In the genomic region with DNA sequence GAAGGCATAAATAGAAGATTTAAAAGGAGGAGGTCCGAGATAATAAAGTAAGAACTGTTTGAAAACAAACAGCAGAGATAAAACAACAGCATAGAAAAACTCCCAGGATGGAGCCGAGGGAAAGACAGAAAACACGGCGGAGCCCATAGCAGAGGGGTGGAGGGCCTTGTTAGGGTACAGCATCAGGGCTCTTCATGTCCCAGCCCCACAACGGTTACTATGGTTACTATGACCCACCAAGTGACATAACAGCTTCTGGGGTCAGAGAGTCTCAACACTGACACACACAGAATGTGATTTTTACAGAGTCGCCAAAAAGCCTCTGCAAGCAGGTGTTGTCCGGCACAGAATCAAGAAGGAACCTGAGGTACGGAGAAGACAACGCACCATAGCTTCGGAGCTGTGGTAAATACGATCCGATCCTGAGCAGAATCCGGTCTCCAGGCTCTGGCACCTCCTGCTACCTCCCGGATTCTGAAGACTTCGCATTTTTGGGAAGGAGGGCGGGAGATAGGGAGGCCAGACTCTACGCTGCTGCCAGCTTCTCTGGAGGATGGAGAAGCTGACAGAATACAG, we compare ENCODE assay signal across 8 mouse cellular contexts. TPM values are rescaled to one million over a fixed set of nuclear protein-coding genes. Genes with fewer than 3 reads are reported as not detected.
DNase-seq lines count a peak whose midpoint lies in the region; ATAC-seq and TF ChIP-seq lines count a peak whose summit lies in the region.

No protein-coding gene starts in this region.

- peaks cover 11% of the 10 kb centered on the region for H3K9me3 ChIP-seq in erythroblast, embryonic 14.5 days (ENCODE audit: control insufficient read depth, low read length)
- peaks cover 7% of the 10 kb centered on the region; the same call in 1 of the 2 replicates for H3K9me3 ChIP-seq in hindbrain, embryonic 10.5 days
- H3K9me3 ChIP-seq in limb, embryonic 11.5 days (ENCODE audit: control insufficient read depth, low read length): no peaks in the 10 kb centered on the region
- H3K9me3 ChIP-seq in midbrain, embryonic 16.5 days (replicated peaks; ENCODE audit: control insufficient read depth, low read length, poor library complexity, severe bottlenecking): no peaks in the 10 kb centered on the region

- no peak for TF ChIP-seq POLR2A in lung, adult 2 months (IDR thresholded peaks at IDR 0.05; ENCODE audit: borderline replicate concordance, extremely low read depth, low read depth, low read length)

- 2% methylated on average over 17 of the region's 17 CpGs for WGBS in lung, adult 2 months
- under 1% methylated on average over 17 of the region's 17 CpGs for WGBS in hindbrain, embryonic 10.5 days
- under 1% methylated on average over 17 of the region's 17 CpGs for WGBS in limb, embryonic 11.5 days
- WGBS in midbrain, embryonic 16.5 days: under 1% methylated on average over 17 of the region's 17 CpGs

- H3K36me3 ChIP-seq in erythroblast, embryonic 14.5 days (ENCODE audit: control insufficient read depth): no peaks in the 10 kb centered on the region
- no peaks in the 10 kb centered on the region for H3K36me3 ChIP-seq in hindbrain, embryonic 10.5 days
- H3K36me3 ChIP-seq in limb, embryonic 11.5 days (ENCODE audit: control insufficient read depth, insufficient read depth, low read length): no peaks in the 10 kb centered on the region
- H3K36me3 ChIP-seq in midbrain, embryonic 16.5 days (ENCODE audit: control insufficient read depth, insufficient read depth, low read length): no peaks in the 10 kb centered on the region

- DNase-seq in lung, adult 2 months: peak; percentile 20
- no peak for DNase-seq in lung, postnatal 14 days
- DNase-seq in hindbrain, embryonic 10.5 days (ENCODE audit: low spot score): peak; percentile 90
- DNase-seq in limb, embryonic 11.5 days (ENCODE audit: low spot score): peak; percentile 83
- DNase-seq in testis, postnatal 14 days (ENCODE audit: low spot score): peak; percentile 72

- H3K4me3 ChIP-seq in lung, adult 2 months (replicated peaks; ENCODE audit: extremely low read depth, low read depth, low read length): peak overlapping the region; percentile 2
- peak overlapping the region; percentile 45 for H3K4me3 ChIP-seq in brown adipose tissue, adult 24 weeks (ENCODE audit: insufficient read depth, low read depth, low read length)
- peak overlapping the region; percentile 62 for H3K4me3 ChIP-seq in erythroblast, embryonic 14.5 days (replicated peaks)
- H3K4me3 ChIP-seq in hindbrain, embryonic 10.5 days: peak overlapping the region; percentile 49
- peak overlapping the region; percentile 19 for H3K4me3 ChIP-seq in limb, embryonic 11.5 days (ENCODE audit: low read depth, low read length)
- peak overlapping the region; percentile 33 for H3K4me3 ChIP-seq in midbrain, embryonic 16.5 days (ENCODE audit: low read depth, low read length)

- no peak overlapping the region for H3K9ac ChIP-seq in limb, embryonic 11.5 days (ENCODE audit: low read length)
- peak overlapping the region; percentile 47; the same call in 1 of the 2 replicates for H3K9ac ChIP-seq in midbrain, embryonic 16.5 days (ENCODE audit: low read depth, low read length)

- H3K27ac ChIP-seq in brown adipose tissue, adult 24 weeks (replicated peaks; ENCODE audit: low read depth, low read length): no peak overlapping the region
- peak overlapping the region; percentile 13 for H3K27ac ChIP-seq in hindbrain, embryonic 10.5 days
- H3K27ac ChIP-seq in limb, embryonic 11.5 days (replicated peaks; ENCODE audit: low read depth, low read length): no peak overlapping the region
- H3K27ac ChIP-seq in midbrain, embryonic 16.5 days (ENCODE audit: low read length): no peak overlapping the region

- ATAC-seq in limb, embryonic 11.5 days (ENCODE audit: insufficient number of reproducible peaks, low FRiP score, low TSS enrichment, low read depth): 0 out of 2 replicates have a peak, but pooled peaks have one; percentile 35
- peak; percentile 91 for ATAC-seq in midbrain, embryonic 16.5 days

- TF ChIP-seq CTCF in lung, adult 2 months (IDR thresholded peaks at IDR 0.05; ENCODE audit: insufficient read depth, low read length): no peak

- no peaks in the 10 kb centered on the region for H3K4me1 ChIP-seq in lung, adult 2 months (ENCODE audit: control insufficient read depth, insufficient read depth, low read length)
- H3K4me1 ChIP-seq in brown adipose tissue, adult 24 weeks (ENCODE audit: control insufficient read depth, insufficient read depth, insufficient read length, low read length): no peaks in the 10 kb centered on the region
- peaks cover 20% of the 10 kb centered on the region for H3K4me1 ChIP-seq in erythroblast, embryonic 14.5 days (ENCODE audit: control insufficient read depth)
- peaks cover 12% of the 10 kb centered on the region; the same call in 1 of the 2 replicates for H3K4me1 ChIP-seq in hindbrain, embryonic 10.5 days (replicated peaks)
- no peaks in the 10 kb centered on the region for H3K4me1 ChIP-seq in limb, embryonic 11.5 days (ENCODE audit: control insufficient read depth, insufficient read depth, low read length)
- H3K4me1 ChIP-seq in midbrain, embryonic 16.5 days (ENCODE audit: control insufficient read depth, insufficient read depth, low read length): peaks cover 2% of the 10 kb centered on the region; the same call in 1 of the 2 replicates

- H3K27me3 ChIP-seq in erythroblast, embryonic 14.5 days (ENCODE audit: control insufficient read depth): peaks cover 19% of the 10 kb centered on the region
- H3K27me3 ChIP-seq in hindbrain, embryonic 10.5 days (ENCODE audit: insufficient read depth, poor library complexity, severe bottlenecking): no peaks in the 10 kb centered on the region
- H3K27me3 ChIP-seq in limb, embryonic 11.5 days (ENCODE audit: control insufficient read depth, insufficient read depth, low read length): no peaks in the 10 kb centered on the region
- no peaks in the 10 kb centered on the region for H3K27me3 ChIP-seq in midbrain, embryonic 16.5 days (ENCODE audit: control insufficient read depth, insufficient read depth, low read depth, low read length)

- peak overlapping the region; percentile 53 for H3K4me2 ChIP-seq in limb, embryonic 11.5 days (ENCODE audit: low read depth, severe bottlenecking)
- H3K4me2 ChIP-seq in midbrain, embryonic 16.5 days (ENCODE audit: low read length): peak overlapping the region; percentile 73

RNA-seq across cellular contexts. Expression of gene Idnk, which starts 9.1 kb away (rescaled TPM):
- 17.0 and 24.5 TPM in 2 replicates for polyA plus RNA-seq in lung, adult 2 months (2012; rRNA removed)
- polyA plus RNA-seq in brown adipose tissue, adult 24 weeks (2012; ENCODE audit: insufficient read depth, insufficient read length, missing spikeins): 35.6 and 46.5 TPM in 2 replicates
- polyA plus RNA-seq in erythroblast, embryonic 14.5 days (2012): 0.40 and 1.2 TPM in 2 replicates
- 57.1 and 66.7 TPM in 2 replicates for polyA plus RNA-seq in hindbrain, embryonic 10.5 days (2016; fragmentation: Nextera tagmentation; extraction: Ambion mirVana)
- 39.4 and 42.1 TPM in 2 replicates for polyA plus RNA-seq in limb, embryonic 11.5 days (2014; fragmentation: Nextera tagmentation; extraction: Ambion mirVana)
- 54.3 and 60.7 TPM in 2 replicates for polyA plus RNA-seq in midbrain, embryonic 16.5 days (2015; fragmentation: Nextera tagmentation; extraction: Ambion mirVana)

RNA-seq across cellular contexts. Expression of gene Hnrnpa0, which starts 20.0 kb away (rescaled TPM):
- polyA plus RNA-seq in lung, adult 2 months (2012; rRNA removed): 57.5 and 84.1 TPM in 2 replicates
- polyA plus RNA-seq in brown adipose tissue, adult 24 weeks (2012; ENCODE audit: insufficient read depth, insufficient read length, missing spikeins): 31.9 and 46.9 TPM in 2 replicates
- 38.2 and 43.0 TPM in 2 replicates for polyA plus RNA-seq in erythroblast, embryonic 14.5 days (2012)
- polyA plus RNA-seq in hindbrain, embryonic 10.5 days (2016; fragmentation: Nextera tagmentation; extraction: Ambion mirVana): 41.4 and 46.1 TPM in 2 replicates
- 50.6 and 54.5 TPM in 2 replicates for polyA plus RNA-seq in limb, embryonic 11.5 days (2014; fragmentation: Nextera tagmentation; extraction: Ambion mirVana)
- 42.9 and 46.5 TPM in 2 replicates for polyA plus RNA-seq in midbrain, embryonic 16.5 days (2015; fragmentation: Nextera tagmentation; extraction: Ambion mirVana)

RNA-seq across cellular contexts. Expression of gene Klhl3, which starts 35.0 kb away (rescaled TPM):
- 1.8 TPM in 2 replicates for polyA plus RNA-seq in lung, adult 2 months (2012; rRNA removed)
- 0.20 and 0.46 TPM in 2 replicates for polyA plus RNA-seq in brown adipose tissue, adult 24 weeks (2012; ENCODE audit: insufficient read depth, insufficient read length, missing spikeins)
- polyA plus RNA-seq in erythroblast, embryonic 14.5 days (2012): not detected in 2 replicates
- 1.9 and 3.4 TPM in 2 replicates for polyA plus RNA-seq in hindbrain, embryonic 10.5 days (2016; fragmentation: Nextera tagmentation; extraction: Ambion mirVana)
- 3.5 and 3.8 TPM in 2 replicates for polyA plus RNA-seq in limb, embryonic 11.5 days (2014; fragmentation: Nextera tagmentation; extraction: Ambion mirVana)
- 13.9 and 15.0 TPM in 2 replicates for polyA plus RNA-seq in midbrain, embryonic 16.5 days (2015; fragmentation: Nextera tagmentation; extraction: Ambion mirVana)

Comparison
In these comparisons a context has a peak if more than half of its experiments do, and no peak if none do; other contexts are left out.
1. H3K4me3 ChIP-seq: peak in every context shown above with its lines; median percentile 62 in erythroblast, embryonic 14.5 days; 49 in hindbrain, embryonic 10.5 days; 45 in brown adipose tissue, adult 24 weeks; 33 in midbrain, embryonic 16.5 days; 19 in limb, embryonic 11.5 days; 2 in lung, adult 2 months.